Mouse (Mus musculus) lung, adult 18-20 months (tissue): ENCODE measurements around the gene Atp2a1.
A peak's percentile ranks its signal among the peaks of the same experiment; 100 is the strongest.

Experiments used
- DNase-seq, 2 experiments: peaks; one replicate each; pipeline ENCODE4 v3.0.0; 2022; ENCODE audit warnings: mixed read lengths in 2 of 2

The Atp2a1 gene

GRCm38 (mm10) chr7:126472306-126472705 is 9.4 kb upstream of the Atp2a1 start:
- no peak for DNase-seq

DNA sequence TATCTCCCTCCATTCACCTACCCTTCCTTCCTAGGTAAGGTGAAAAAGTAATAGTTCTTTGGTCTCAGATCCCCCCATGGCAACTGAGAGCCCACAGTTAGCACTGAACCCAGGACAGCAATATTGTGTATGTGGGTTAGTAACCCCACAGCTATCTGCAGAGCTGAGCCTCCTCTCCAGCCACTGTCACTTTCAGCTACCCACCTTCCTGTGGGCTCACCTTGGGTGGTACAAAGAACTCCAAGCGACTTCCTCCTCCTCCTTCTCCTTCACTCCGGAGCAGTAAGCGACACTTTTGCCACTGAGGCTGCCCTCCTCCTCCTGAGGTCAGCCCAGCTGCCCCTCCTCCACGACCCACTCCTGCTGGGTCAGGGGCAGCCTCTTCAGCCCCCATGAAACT is 8.9 kb upstream of the Atp2a1 start:
- DNase-seq = no peak

DNA sequence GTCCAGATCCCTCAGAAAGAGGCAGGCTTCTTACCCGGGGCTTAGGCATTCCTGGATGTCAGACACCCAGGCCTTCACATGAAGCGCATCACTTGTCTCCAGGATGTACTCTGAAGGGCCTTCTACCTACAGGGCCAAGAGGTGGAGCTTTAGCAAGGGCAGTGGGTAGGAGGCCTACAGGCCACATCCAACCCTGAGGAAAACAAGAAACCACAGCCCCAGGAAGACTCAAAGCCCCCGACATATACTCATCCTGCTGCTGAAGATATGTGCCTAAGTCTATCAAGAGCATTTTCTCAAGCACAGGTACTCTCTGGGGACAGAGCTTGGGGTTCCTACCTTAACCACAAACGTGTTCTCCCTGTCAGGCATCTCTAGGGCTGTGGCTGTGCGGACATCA is 8.5 kb upstream of the Atp2a1 start:
- DNase-seq = no peak

- no peak for DNase-seq
Measured at GRCm38 (mm10) chr7:126470077-126470476, 7.2 kb upstream of the Atp2a1 start.

- DNase-seq = no peak
Measured at GRCm38 (mm10) chr7:126467834-126468627, 5.1 kb upstream of the Atp2a1 start.

DNA sequence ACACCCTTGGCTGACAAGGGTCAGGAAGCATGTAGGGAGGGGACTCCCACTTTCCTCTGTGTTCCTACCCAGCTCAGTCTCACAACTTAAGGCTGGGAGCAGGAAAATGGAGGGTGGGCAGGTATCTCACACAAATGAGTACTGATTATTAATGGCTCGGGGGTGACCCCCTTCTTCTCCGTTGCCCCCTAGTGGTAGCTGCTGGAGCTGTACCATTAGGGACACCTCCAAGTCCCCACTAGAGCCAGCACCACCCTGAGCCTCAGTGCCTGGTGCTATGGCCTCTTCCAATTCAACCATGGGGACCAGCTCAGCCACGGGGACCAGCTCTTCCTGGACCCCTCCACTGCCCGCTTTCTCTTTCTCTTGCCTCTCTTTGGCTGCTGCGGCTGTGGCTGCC is 4.4 kb upstream of the Atp2a1 start:
- DNase-seq = peak in 1 of 2 experiments; percentile 44

- DNase-seq = no peak
Measured at GRCm38 (mm10) chr7:126466707-126467106, 3.8 kb upstream of the Atp2a1 start.

- no peak for DNase-seq
Measured at GRCm38 (mm10) chr7:126466116-126466515, 3.2 kb upstream of the Atp2a1 start.

DNA sequence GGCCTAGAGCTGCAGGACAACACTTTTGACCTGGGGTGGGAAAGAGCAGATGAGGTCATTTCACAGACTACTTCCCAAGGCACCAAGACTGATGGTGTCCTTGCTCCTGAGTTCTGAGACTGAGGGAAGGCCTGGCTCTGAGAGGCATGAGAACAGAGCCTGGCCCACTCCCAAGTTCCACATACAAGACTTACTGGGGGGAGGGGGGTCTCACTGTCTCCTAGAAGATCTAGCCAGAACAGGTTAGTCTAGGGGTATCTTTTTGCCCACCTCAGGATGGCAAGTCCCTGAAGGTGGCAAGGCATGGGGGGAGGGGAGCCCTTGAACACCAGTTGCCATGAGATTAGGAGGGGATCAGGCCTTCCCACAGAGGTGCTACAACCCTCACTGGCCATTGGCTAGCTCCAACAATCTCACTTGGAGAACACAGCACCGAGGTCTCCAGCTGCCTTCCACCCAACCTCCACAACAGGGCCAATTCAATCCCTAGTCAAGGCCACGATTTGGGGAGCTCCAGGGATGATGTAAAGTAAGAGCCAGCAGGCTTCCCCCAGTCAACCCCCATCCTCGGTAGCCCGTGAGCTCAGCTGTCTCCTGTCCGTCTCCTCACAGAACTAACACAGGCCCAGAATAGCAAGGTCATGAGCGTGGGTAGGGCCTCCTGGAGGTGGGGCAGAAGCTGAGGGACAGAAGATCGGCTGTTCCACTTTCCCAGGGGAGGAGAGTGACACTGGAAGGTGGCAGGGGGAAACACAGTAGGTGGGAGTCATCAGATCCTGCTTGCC is 2.5 kb upstream of the Atp2a1 start:
- peak in 1 of 2 experiments; percentile 15 for DNase-seq

GRCm38 (mm10) chr7:126464836-126465235 is 1.9 kb upstream of the Atp2a1 start:
- DNase-seq = no peak

DNA sequence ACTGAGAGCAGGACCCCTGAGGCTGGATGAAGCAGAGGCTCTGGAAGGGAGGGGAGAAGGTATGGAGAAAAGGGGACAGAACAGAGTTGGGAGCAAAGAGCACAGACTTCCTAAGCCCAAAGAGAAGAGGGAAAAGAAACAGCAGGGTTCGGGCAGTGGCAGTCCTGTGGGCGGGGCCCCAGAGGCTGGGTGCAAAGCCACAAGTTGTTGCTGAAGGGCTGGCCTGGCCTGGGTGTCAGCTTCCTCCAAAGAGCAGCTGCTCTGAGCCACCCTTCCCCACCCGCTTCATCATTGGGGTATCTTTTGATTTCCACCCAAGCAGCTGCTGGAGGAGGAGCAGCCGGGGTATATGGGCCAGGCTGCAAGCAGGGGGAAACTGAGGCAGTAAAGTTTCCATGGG is 1.2 kb upstream of the Atp2a1 start:
- peak in 1 of 2 experiments; percentile 26 for DNase-seq

GRCm38 (mm10) chr7:126463547-126463946 is 639 bp upstream of the Atp2a1 start:
- DNase-seq = no peak

GRCm38 (mm10) chr7:126461626-126462025 is 1.3 kb downstream of the Atp2a1 start:
- DNase-seq = no peak

- no peak for DNase-seq
Measured at GRCm38 (mm10) chr7:126460623-126461399, 2.1 kb downstream of the Atp2a1 start.

DNA sequence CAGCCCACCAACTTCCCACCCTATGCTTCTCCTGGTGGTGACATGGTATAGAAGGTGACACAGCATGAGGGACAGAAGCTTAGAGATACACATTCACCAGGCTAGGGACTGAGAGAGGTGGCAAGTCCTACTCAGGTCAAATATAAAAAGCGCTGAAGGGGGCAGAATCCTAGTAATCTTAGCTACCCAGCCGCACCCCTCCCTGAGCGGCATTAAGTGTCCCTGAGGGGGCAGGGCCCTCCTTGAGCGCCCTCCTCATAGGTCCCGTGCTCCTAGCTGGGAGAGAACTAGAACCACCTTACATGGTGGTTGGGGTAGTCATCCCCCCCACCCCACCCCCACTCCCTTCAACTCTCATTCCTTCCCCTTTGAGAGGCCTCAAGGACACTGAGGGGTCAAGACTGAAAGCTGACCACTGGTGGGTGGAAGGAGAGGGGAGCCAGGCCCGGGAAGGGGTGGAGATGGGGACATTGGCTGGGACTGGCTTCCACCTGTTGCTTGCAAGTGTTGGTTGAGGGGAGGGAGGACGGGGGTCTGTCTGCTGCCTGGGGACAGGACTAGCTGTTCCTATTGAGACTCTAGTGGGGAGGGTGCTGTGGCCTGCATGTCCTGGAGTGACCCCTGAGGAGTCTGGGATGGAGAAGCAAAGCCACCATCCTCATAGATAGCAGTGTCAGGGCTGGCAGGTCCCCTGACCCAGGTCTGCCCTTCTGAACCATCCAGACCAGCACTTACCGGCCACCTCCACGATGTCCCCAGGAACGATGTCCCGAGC is 3.9 kb downstream of the Atp2a1 start:
- no peak for DNase-seq

DNA sequence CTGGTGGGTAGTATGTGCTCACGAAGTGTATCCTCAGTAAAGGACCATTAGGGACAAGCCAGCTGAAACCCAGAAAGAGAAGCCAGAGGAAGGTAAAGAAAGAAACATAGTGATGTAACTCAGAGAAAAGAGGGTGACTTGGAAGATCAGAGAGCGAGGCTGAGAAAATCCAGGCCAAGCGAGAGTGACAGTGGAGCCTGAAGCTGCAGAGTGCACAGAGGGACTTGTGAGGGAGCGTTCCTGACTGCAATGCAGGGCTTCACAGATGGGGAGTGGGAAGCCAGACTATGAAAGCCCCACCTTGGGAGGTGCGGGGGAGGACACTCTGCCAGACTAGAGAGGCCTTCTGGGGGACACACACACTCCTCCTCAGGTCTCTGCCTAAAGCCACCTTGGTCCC is 4.7 kb downstream of the Atp2a1 start:
- DNase-seq = no peak

DNA sequence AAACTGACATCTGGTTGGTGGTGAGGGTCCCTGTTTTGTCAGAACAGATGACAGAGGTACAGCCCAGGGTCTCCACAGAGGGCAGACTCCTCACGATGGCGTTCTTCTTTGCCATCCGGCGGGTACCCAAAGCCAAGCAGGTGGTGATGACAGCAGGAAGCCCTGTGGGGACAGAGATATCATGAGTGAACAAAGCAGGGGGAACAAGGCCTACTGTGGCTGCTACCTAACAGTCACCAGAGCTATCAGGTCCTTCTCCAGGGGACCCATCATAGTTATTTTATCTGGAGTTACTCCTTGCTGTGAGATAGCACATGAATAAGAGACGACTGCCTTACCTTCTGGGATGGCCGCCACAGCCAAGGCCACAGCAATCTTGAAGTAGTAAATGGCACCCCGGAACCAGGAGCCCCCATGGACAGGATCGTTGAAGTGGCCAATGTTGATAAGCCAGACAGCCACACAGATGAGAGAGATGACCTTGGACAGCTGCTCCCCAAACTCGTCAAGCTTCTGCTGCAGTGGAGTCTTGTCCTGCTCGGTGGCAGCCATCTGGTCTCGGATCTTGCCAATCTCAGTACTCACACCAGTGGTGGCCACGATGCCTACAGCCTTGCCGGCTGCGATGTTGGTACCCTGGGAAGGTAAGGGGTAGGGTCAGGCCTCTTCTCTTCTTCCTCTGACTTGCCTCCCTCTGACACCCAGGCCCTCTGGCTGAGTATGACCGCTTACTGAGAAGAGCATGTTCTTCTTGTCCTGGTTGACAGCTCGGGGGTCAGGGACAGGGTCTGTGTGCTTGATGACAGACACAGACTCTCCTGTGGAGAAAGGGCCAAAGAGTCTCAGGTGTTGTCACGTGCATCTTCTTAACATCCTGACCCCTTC is 6.3 kb downstream of the Atp2a1 start:
- no peak for DNase-seq

- DNase-seq = no peak
Measured at GRCm38 (mm10) chr7:126455242-126455641, 7.7 kb downstream of the Atp2a1 start.

GRCm38 (mm10) chr7:126453861-126454260 is 9.0 kb downstream of the Atp2a1 start:
- no peak for DNase-seq

DNA sequence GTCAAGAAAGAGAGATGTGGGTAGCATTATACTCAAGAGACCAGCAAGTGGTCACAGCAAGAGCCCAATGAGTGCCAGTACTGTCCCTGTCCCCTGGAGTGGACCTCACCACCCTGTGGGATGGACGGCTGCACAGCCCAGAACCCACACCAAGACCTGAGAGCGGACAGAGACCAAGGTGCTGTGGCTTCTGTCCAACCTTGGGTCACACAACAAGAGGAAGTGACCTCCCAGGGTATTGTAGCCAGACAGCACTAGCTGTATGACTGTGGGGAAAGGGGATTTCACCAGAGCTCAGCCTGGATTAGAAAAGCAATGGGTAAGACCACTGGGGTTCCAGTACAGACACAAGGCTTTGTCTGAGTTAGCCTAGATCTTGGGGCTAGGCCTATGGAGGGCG is 10.7 kb downstream of the Atp2a1 start:
- DNase-seq = no peak

DNA sequence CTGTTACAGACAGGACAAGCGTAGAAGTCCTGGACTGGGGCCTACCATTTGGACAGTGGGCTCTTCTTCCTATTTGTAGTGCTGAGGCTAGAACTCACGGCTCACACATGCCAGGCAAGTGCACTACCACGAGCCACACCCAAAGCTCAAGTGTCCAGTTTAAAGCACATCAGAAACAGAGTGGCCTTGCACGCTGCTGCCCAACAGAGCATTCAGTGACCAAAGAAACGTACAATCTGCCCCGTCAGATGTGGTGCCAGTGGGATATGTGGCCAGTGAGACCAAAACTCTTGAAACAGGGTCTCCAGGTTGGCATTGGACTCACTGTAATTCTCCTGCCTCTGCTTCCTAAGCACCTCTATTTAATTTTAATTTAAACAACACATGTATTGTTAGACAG is 12.3 kb downstream of the Atp2a1 start:
- DNase-seq = no peak

- no peak for DNase-seq
Measured at GRCm38 (mm10) chr7:126449991-126450390, 12.9 kb downstream of the Atp2a1 start.
